In the genomic region with DNA sequence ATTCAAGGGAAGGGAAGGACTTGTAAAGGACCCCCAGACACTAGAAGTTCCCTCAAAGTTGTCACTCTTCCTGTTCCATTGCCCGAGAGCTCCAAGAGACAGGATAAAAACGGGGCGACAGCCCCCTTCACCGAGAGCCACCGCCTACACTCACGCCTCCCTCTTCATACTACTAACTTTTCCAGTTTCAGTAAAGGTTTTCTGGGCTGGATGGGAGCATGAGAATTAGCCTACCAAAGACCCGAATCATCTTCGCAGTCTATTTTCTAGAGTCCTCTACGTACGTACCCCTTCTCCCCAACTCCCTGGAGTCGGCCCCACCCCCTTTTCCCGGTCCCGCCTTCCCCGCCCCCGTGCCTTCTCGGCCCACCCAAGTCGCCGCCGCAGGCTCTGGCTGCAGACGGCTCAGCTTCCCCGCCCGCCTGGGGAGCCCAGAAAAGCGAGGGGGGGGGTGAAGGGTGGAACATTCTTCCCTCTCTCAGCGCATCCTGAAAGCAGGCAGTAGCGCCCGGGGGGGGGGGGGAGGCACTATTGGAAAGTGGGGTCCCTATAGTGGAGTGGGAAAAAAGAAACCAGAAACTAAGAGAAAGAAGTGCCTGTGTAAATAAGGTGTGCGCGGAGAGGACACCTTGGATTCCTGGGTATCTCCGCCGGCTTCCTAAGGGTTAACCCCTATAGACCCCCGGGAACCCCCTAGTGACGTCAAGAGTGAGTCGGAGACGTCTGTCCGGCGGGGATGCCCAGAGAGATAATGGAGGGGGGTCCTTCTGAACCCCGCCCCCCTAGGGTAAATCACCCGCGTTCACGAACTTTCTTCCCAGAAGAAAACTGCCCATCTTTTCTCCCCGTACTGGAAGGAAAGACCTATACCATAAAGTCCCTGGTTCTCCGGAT, we compare ENCODE assay signal across 7 mouse cellular contexts. TPM values are rescaled to one million over a fixed set of nuclear protein-coding genes. Genes with fewer than 3 reads are reported as not detected.
DNase-seq lines count a peak whose midpoint lies in the region; ATAC-seq and TF ChIP-seq lines count a peak whose summit lies in the region.

No protein-coding gene starts in this region.

- peaks cover 38% of the 10 kb centered on the region for H3K27me3 ChIP-seq in CH12.LX (replicated peaks)
- H3K27me3 ChIP-seq in forebrain, embryonic 15.5 days = peaks cover 25% of the 10 kb centered on the region
- H3K27me3 ChIP-seq in lung, postnatal 0 days (replicated peaks; ENCODE audit: insufficient read depth, low read length) = no peaks in the 10 kb centered on the region; the same call in 1 of the 2 replicates
- H3K27me3 ChIP-seq in stomach, postnatal 0 days (ENCODE audit: control insufficient read depth, insufficient read depth, low read length) = no peaks in the 10 kb centered on the region; the same call in 1 of the 2 replicates

- TF ChIP-seq EP300 in CH12.LX (IDR thresholded peaks at IDR 0.05; ENCODE audit: low read length) = no peak
- TF ChIP-seq EP300 in lung, postnatal 0 days (IDR thresholded peaks at IDR 0.05) = no peak
- no peak for TF ChIP-seq EP300 in stomach, postnatal 0 days (optimal IDR thresholded peaks at IDR 0.05)

- WGBS in forebrain, embryonic 15.5 days = under 1% methylated on average over 42 of the region's 42 CpGs
- under 1% methylated on average over 37 of the region's 42 CpGs for WGBS in lung, postnatal 0 days
- under 1% methylated on average over 41 of the region's 42 CpGs for WGBS in stomach, postnatal 0 days

- H3K4me3 ChIP-seq in CH12.LX (replicated peaks in 1 of 3; ENCODE audit: low read depth in 2 of 3, low read length in 2 of 3, poor library complexity in 1 of 3) = peak overlapping the region; percentile 10 to 58 (median 20)
- peak overlapping the region; percentile 36 for H3K4me3 ChIP-seq in forebrain, embryonic 15.5 days
- peak overlapping the region; percentile 49 for H3K4me3 ChIP-seq in lung, postnatal 0 days (ENCODE audit: low read depth, low read length)
- peak overlapping the region; percentile 50 for H3K4me3 ChIP-seq in stomach, postnatal 0 days (ENCODE audit: low read depth, low read length)

- no peaks in the 10 kb centered on the region for H3K79me2 ChIP-seq in CH12.LX (replicated peaks; ENCODE audit: control insufficient read depth, extremely low read depth, insufficient read depth, poor library complexity, severe bottlenecking)

- dilution Hi-C loops in CH12.LX (cut with MboI; ENCODE audit: extremely low pct_ligation_motif_present, extremely low pct_unique_long_range_greater_than_20kb, low sequenced_read_pairs) = no loop called here

- DNase-seq in CH12.LX (ENCODE audit: extremely low read depth) (no peak), MEL-GATA-1-ER (ENCODE audit: extremely low read depth, low read depth) (peak; percentile 61)
- peak; percentile 62 for DNase-seq in induced T-regulatory cell, adult 2 months (ENCODE audit: low read depth)
- peak; percentile 82 for DNase-seq in lung, postnatal 0 days (ENCODE audit: low spot score)
- peak; percentile 76 for DNase-seq in stomach, postnatal 0 days (ENCODE audit: low spot score)
- DNase-seq in thymus, postnatal 0 days (ENCODE audit: low spot score) = no peak

- no peak for TF ChIP-seq POLR2A in CH12.LX (IDR thresholded peaks at IDR 0.05; ENCODE audit: low read depth, low read length)

- H3K36me3 ChIP-seq in CH12.LX (replicated peaks in 1 of 2; ENCODE audit: control insufficient read depth in 1 of 2, insufficient read depth in 1 of 2, low read length in 1 of 2) = no peaks in the 10 kb centered on the region
- no peaks in the 10 kb centered on the region for H3K36me3 ChIP-seq in forebrain, embryonic 15.5 days
- H3K36me3 ChIP-seq in lung, postnatal 0 days (ENCODE audit: insufficient read depth, low read length) = no peaks in the 10 kb centered on the region
- H3K36me3 ChIP-seq in stomach, postnatal 0 days (ENCODE audit: control insufficient read depth, insufficient read depth, low read length) = no peaks in the 10 kb centered on the region

- in situ Hi-C loops in CH12.LX (cut with MboI; ENCODE audit: low pct_ligation_motif_present, low pct_unique_long_range_greater_than_20kb, low sequenced_read_pairs) = no loop called here

- H3K4me1 ChIP-seq in CH12.LX (ENCODE audit: control insufficient read depth in 1 of 2, insufficient read depth in 2 of 2) = peaks cover 0 to 31% of the 10 kb centered on the region in 2 experiments; a peak in 2 of 4 replicates
- peaks cover 40% of the 10 kb centered on the region for H3K4me1 ChIP-seq in forebrain, embryonic 15.5 days
- H3K4me1 ChIP-seq in lung, postnatal 0 days (ENCODE audit: insufficient read depth, low read depth, low read length) = peaks cover 8% of the 10 kb centered on the region
- no peaks in the 10 kb centered on the region; the same call in 1 of the 2 replicates for H3K4me1 ChIP-seq in stomach, postnatal 0 days (replicated peaks; ENCODE audit: control insufficient read depth, insufficient read depth)

- H3K27ac ChIP-seq in CH12.LX (ENCODE audit: insufficient read depth, low read depth) = no peak overlapping the region
- no peak overlapping the region for H3K27ac ChIP-seq in forebrain, embryonic 15.5 days (replicated peaks)
- H3K27ac ChIP-seq in lung, postnatal 0 days (ENCODE audit: low read length) = peak overlapping the region; percentile 80
- H3K27ac ChIP-seq in stomach, postnatal 0 days (replicated peaks) = peak overlapping the region; percentile 89

- TF ChIP-seq RAD21 in CH12.LX (IDR thresholded peaks at IDR 0.05; ENCODE audit: low read depth, low read length) = no peak

- peak; percentile 27; the same call in 1 of the 2 replicates for ATAC-seq in forebrain, embryonic 15.5 days (replicated peaks)
- peak; percentile 57 for ATAC-seq in lung, postnatal 0 days
- ATAC-seq in stomach, postnatal 0 days (ENCODE audit: low FRiP score, low TSS enrichment) = peak; percentile 50; the same call in 1 of the 2 replicates

- peak overlapping the region; percentile 46; the same call in 1 of the 2 replicates for H3K9ac ChIP-seq in CH12.LX (ENCODE audit: insufficient read depth, low read depth)
- H3K9ac ChIP-seq in forebrain, embryonic 15.5 days (replicated peaks) = peak overlapping the region; percentile 20
- peak overlapping the region; percentile 16 for H3K9ac ChIP-seq in lung, postnatal 0 days (replicated peaks; ENCODE audit: low read depth)
- H3K9ac ChIP-seq in stomach, postnatal 0 days (ENCODE audit: low read length) = peak overlapping the region; percentile 62

- H3K4me2 ChIP-seq in CH12.LX (ENCODE audit: insufficient read depth, low read depth, poor library complexity, severe bottlenecking) = peak overlapping the region; percentile 100
- peak overlapping the region; percentile 56 for H3K4me2 ChIP-seq in forebrain, embryonic 15.5 days (replicated peaks)
- H3K4me2 ChIP-seq in lung, postnatal 0 days (replicated peaks; ENCODE audit: low read depth, low read length) = peak overlapping the region; percentile 79
- peak overlapping the region; percentile 86 for H3K4me2 ChIP-seq in stomach, postnatal 0 days (replicated peaks; ENCODE audit: low read depth)

- no peak for TF ChIP-seq CTCF in CH12.LX (conservative IDR thresholded peaks at IDR 0.05 in 1 of 2, IDR thresholded peaks at IDR 0.05 in 1 of 2; ENCODE audit: low read depth in 2 of 2, low read length in 2 of 2)
- TF ChIP-seq CTCF in lung, postnatal 0 days (IDR thresholded peaks at IDR 0.05) = no peak
- no peak for TF ChIP-seq CTCF in stomach, postnatal 0 days (IDR thresholded peaks at IDR 0.05; ENCODE audit: low read depth)

- peaks cover 4% of the 10 kb centered on the region for H3K9me3 ChIP-seq in CH12.LX (replicated peaks; ENCODE audit: low read length)
- H3K9me3 ChIP-seq in forebrain, embryonic 15.5 days = no peaks in the 10 kb centered on the region
- no peaks in the 10 kb centered on the region for H3K9me3 ChIP-seq in lung, postnatal 0 days (ENCODE audit: low read length)
- H3K9me3 ChIP-seq in stomach, postnatal 0 days (ENCODE audit: control insufficient read depth, low read length) = no peaks in the 10 kb centered on the region

RNA-seq across cellular contexts. Expression of a gene that starts 1.8 kb away (rescaled TPM):
- total RNA-seq in CH12.LX (2012; rRNA removed) (0.13 and 0.42 TPM in 2 replicates), CH12.LX (2014; rRNA removed) (not detected in 2 replicates)
- polyA plus RNA-seq in CH12.LX (2012; ENCODE audit: insufficient read length, low read depth) = 0.10 and 0.14 TPM in 2 replicates
- polyA plus RNA-seq in forebrain, embryonic 15.5 days (2015; fragmentation: Nextera tagmentation; extraction: Ambion mirVana) = 1.2 and 1.5 TPM in 2 replicates
- 4.2 and 5.2 TPM in 2 replicates for polyA plus RNA-seq in lung, postnatal 0 days (2015; fragmentation: Nextera tagmentation; extraction: Ambion mirVana)
- 2.3 and 2.4 TPM in 2 replicates for polyA plus RNA-seq in stomach, postnatal 0 days (2015; fragmentation: Nextera tagmentation; extraction: Ambion mirVana)
- polyA plus RNA-seq in thymus, postnatal 0 days (2015; fragmentation: Nextera tagmentation; extraction: Ambion mirVana) = 0.13 and 0.14 TPM in 2 replicates

RNA-seq across cellular contexts. Expression of a gene that starts 14.3 kb away (rescaled TPM):
- total RNA-seq in CH12.LX (2012; rRNA removed) (1.3 and 2.6 TPM in 2 replicates), CH12.LX (2014; rRNA removed) (0.85 and 0.89 TPM in 2 replicates)
- 0.65 and 0.83 TPM in 2 replicates for polyA plus RNA-seq in CH12.LX (2012; ENCODE audit: insufficient read length, low read depth)
- polyA plus RNA-seq in forebrain, embryonic 15.5 days (2015; fragmentation: Nextera tagmentation; extraction: Ambion mirVana) = 0.04 TPM in 1 of 2 replicates, not detected in the other
- polyA plus RNA-seq in lung, postnatal 0 days (2015; fragmentation: Nextera tagmentation; extraction: Ambion mirVana) = not detected in 2 replicates
- polyA plus RNA-seq in stomach, postnatal 0 days (2015; fragmentation: Nextera tagmentation; extraction: Ambion mirVana) = 0.02 and 0.12 TPM in 2 replicates
- polyA plus RNA-seq in thymus, postnatal 0 days (2015; fragmentation: Nextera tagmentation; extraction: Ambion mirVana) = not detected in 2 replicates

RNA-seq across cellular contexts. Expression of a gene that starts 18.2 kb away (rescaled TPM):
- total RNA-seq in CH12.LX (2012; rRNA removed) (32.5 and 33.7 TPM in 2 replicates), CH12.LX (2014; rRNA removed) (32.4 and 34.0 TPM in 2 replicates)
- 42.4 and 44.7 TPM in 2 replicates for polyA plus RNA-seq in CH12.LX (2012; ENCODE audit: insufficient read length, low read depth)
- polyA plus RNA-seq in forebrain, embryonic 15.5 days (2015; fragmentation: Nextera tagmentation; extraction: Ambion mirVana) = 0.62 and 1.1 TPM in 2 replicates
- 8.5 TPM in 2 replicates for polyA plus RNA-seq in lung, postnatal 0 days (2015; fragmentation: Nextera tagmentation; extraction: Ambion mirVana)
- polyA plus RNA-seq in stomach, postnatal 0 days (2015; fragmentation: Nextera tagmentation; extraction: Ambion mirVana) = 5.2 and 5.7 TPM in 2 replicates
- polyA plus RNA-seq in thymus, postnatal 0 days (2015; fragmentation: Nextera tagmentation; extraction: Ambion mirVana) = 107 and 127 TPM in 2 replicates

RNA-seq across cellular contexts. Expression of a gene that starts 28.3 kb away (rescaled TPM):
- total RNA-seq in CH12.LX (2012; rRNA removed) (224 and 234 TPM in 2 replicates), CH12.LX (2014; rRNA removed) (110 and 143 TPM in 2 replicates)
- polyA plus RNA-seq in CH12.LX (2012; ENCODE audit: insufficient read length, low read depth) = 161 and 177 TPM in 2 replicates
- polyA plus RNA-seq in forebrain, embryonic 15.5 days (2015; fragmentation: Nextera tagmentation; extraction: Ambion mirVana) = 130 and 137 TPM in 2 replicates
- polyA plus RNA-seq in lung, postnatal 0 days (2015; fragmentation: Nextera tagmentation; extraction: Ambion mirVana) = 61.1 and 63.1 TPM in 2 replicates
- polyA plus RNA-seq in stomach, postnatal 0 days (2015; fragmentation: Nextera tagmentation; extraction: Ambion mirVana) = 66.6 and 70.4 TPM in 2 replicates
- 110 and 122 TPM in 2 replicates for polyA plus RNA-seq in thymus, postnatal 0 days (2015; fragmentation: Nextera tagmentation; extraction: Ambion mirVana)

RNA-seq across cellular contexts. Expression of a gene that starts 30.3 kb away (rescaled TPM):
- 0.08 and 0.38 TPM in 2 replicates for total RNA-seq in CH12.LX (2012; rRNA removed)
- total RNA-seq in CH12.LX (2014; rRNA removed) = not detected in 2 replicates
- polyA plus RNA-seq in CH12.LX (2012; ENCODE audit: insufficient read length, low read depth) = 0.20 TPM in 1 of 2 replicates, not detected in the other
- not detected in 2 replicates for polyA plus RNA-seq in forebrain, embryonic 15.5 days (2015; fragmentation: Nextera tagmentation; extraction: Ambion mirVana)
- polyA plus RNA-seq in lung, postnatal 0 days (2015; fragmentation: Nextera tagmentation; extraction: Ambion mirVana) = not detected in 2 replicates
- polyA plus RNA-seq in stomach, postnatal 0 days (2015; fragmentation: Nextera tagmentation; extraction: Ambion mirVana) = 0.15 TPM in 1 of 2 replicates, not detected in the other
- polyA plus RNA-seq in thymus, postnatal 0 days (2015; fragmentation: Nextera tagmentation; extraction: Ambion mirVana) = not detected in 2 replicates

Comparison
In these comparisons a context has a peak if more than half of its experiments do, and no peak if none do; other contexts are left out.
1. DNase-seq: peak in MEL-GATA-1-ER (single experiment), induced T-regulatory cell, adult 2 months (single experiment), lung, postnatal 0 days (single experiment) and stomach, postnatal 0 days (single experiment); none in CH12.LX (single experiment) and thymus, postnatal 0 days (single experiment).
2. H3K27ac ChIP-seq: peak in lung, postnatal 0 days (single experiment) and stomach, postnatal 0 days (single experiment); none in CH12.LX (single experiment) and forebrain, embryonic 15.5 days (single experiment).
3. Peak in every context shown above with its lines, with median percentiles within 50 percentile points of each other: H3K4me2 ChIP-seq, H3K4me3 ChIP-seq, H3K9ac ChIP-seq and ATAC-seq.